Mouse (Mus musculus) thymus, adult 18-20 months (tissue): ENCODE results near the gene Aim2.

Experiments used
- DNase-seq, 2 experiments: peaks; one replicate each; pipeline ENCODE4 v3.0.0; 2022; ENCODE audit warnings: mixed read lengths in 2 of 2

Aim2 gene

DNA sequence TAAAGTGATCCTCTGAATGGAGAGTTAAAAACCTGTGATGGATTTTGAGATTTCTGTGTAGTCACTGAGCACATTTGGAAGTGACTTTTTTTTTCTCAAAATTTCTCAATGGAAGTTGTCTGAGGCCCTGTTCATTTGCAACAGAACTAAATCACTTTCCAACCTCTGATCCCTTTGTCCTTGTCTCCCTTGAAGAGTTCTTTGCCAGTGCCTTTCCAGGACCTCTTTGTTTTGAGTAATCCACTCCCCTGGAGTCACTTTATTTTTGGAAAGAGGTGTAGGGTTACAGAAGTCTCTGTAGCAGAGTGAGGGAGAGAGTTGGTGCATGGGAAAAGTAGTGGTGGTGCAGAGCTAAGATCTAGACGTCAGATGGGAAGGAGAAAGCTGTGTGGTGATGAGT is 2.2 kb upstream of the Aim2 start:
- DNase-seq, result no peak

DNA sequence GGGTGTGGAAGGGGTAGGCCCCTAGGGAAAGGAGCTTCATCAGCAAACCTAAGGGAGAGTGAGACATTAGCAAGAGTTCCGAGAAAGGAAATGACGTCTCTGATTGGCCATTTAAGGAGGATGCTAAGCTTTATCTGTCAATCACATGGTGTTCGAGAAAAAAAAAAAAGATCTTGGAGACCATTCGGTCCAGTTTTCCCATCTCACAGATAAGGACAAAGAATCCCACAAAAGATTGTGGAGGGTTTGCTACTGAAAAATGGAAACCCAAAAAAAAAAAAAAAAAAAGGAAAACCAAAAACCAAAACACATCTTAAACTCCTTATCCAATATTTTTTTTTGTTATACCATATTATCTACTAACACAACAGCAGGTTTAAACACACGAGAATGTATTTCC is 1.5 kb upstream of the Aim2 start:
- no peak for DNase-seq

- DNase-seq, result no peak
Measured at GRCm38 (mm10) chr1:173349946-173350345, 733 bp upstream of the Aim2 start.

- no peak for DNase-seq
Measured at GRCm38 (mm10) chr1:173355107-173355846, 4.6 kb downstream of the Aim2 start.

GRCm38 (mm10) chr1:173356699-173357098 is 6.0 kb downstream of the Aim2 start:
- DNase-seq, result no peak

DNA sequence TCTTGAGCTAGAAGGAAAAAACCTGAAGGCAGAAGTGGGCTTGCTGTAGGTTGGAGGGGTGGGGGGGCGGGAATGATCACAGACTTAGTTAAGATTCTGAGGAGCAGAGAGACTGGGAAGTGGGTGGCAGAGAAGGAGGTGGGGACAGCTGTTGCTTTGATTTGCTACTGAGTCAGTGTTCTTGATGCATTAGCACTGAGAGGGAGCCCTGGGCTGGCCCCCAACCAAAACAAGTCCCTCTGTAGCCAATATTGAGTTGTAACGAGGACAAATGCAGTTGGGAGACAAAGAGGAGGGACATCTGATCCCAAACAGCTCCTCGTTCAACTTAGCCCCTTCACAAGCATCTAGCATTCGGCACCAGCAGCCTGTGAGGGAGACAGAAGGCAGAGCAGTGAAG is 7.1 kb downstream of the Aim2 start:
- no peak for DNase-seq

DNA sequence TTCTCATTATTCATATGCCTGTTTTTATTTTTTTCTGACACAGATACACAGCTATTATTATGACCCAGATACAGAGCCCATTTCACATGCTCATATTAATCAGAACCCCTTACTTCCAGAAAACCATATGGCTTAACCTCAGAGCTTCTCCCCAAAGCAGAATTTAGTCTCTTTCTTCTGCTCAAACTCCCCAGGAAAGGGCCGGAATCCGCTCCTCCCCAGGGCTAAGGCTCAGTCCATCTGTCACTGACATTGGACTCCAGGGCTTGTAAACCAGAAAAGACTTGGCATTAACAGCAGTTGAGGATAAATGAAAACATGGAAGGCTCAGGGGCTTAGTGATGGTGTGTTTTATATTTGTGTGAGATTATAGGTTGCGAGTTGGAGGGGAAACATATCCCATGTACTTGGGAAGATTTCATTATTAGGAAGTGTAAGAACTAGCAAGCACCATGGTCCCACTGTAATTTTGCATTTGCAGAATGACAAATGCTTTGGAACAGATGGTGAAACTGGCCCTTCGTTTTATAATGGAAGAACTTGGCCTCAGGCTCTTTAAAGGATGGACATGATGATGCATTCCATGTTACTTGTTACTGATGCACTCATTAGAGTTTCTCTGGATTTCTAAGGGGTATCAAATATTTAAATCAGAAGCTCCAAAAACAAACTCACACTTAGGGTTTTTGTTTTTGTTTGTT is 9.1 kb downstream of the Aim2 start:
- DNase-seq, result no peak

DNA sequence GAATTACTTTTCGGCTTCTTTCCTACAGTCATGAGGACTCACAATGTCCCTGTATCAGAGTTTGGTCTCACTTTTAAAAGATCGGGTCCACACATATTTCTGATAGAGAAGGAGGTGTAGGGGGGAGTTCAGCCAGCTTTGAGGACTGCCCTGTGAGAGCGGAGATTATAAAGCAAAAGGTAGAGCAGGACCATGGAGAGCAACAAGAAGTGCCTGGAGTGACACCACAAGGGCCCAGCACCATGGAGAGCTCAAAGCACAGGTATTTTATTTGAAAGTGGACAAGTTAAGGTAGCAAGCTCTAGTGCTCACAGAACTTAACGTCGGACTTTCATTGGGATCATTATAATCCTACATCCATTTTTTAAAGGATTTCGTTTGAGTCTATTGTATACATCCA is 11.0 kb downstream of the Aim2 start:
- DNase-seq, result no peak

GRCm38 (mm10) chr1:173363436-173363835 is 12.8 kb downstream of the Aim2 start:
- no peak for DNase-seq

DNA sequence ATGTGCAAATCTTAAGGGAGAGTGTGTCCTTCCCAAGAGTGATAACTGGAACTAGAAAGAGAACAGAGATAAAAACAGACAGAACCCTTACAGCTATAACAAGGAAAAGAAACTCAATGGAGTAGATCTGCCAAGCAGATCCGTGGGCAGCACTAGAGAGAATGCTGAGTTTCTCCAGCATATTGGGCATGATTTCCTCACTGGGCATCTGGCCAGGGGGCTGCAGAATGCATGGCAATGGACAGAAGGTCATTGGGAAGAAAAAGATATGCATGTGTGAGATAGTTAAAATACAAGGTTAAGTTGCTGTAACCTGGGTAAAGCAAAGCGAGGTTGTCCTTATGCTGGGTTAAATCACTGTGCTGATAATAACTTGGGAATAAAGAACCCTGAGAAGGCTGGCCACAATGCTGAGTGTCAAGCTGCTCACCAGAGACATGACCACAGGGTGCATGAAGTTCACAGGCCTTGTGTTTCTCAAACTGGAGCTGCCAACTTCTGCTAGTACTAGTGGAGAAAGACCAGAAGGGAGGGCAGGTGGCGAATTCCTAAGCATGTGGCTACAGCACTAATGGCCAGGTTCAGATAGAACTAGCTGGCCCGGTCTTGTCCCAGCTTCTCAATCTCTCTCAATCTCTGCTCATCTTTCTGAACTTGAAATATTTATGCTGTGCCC is 13.6 kb downstream of the Aim2 start:
- no peak for DNase-seq

GRCm38 (mm10) chr1:173365970-173366409 is 15.3 kb downstream of the Aim2 start:
- no peak for DNase-seq

DNA sequence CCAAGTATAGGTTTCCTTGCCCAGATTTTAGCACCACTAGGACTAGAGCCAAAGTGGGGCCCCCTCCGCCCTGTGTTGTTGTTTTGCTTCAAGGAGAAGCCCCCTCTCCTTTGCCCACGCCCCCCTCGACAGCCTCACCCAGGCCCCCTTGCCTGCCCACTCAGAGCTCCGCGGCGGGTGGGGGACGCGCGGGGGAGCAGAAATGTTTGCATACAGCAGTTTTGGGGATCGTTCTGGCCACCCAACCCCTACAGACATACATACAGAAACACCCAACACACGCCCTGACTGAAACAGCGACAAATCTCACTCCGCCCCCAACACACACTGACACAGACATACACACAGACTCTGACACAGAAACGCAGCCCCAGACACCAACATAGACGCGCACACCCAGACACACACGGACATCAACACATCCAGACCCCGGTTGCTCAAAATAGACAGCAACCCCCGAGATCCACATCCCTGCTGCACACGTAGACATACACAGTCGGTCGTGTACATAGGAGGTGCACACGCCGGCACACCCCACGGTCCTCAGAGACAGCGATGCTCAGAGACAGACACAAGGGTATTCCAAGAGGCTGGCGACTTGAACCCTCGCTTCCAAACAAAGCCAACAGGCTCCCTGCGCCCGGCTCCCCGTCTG is 16.1 kb downstream of the Aim2 start:
- DNase-seq, result no peak

DNA sequence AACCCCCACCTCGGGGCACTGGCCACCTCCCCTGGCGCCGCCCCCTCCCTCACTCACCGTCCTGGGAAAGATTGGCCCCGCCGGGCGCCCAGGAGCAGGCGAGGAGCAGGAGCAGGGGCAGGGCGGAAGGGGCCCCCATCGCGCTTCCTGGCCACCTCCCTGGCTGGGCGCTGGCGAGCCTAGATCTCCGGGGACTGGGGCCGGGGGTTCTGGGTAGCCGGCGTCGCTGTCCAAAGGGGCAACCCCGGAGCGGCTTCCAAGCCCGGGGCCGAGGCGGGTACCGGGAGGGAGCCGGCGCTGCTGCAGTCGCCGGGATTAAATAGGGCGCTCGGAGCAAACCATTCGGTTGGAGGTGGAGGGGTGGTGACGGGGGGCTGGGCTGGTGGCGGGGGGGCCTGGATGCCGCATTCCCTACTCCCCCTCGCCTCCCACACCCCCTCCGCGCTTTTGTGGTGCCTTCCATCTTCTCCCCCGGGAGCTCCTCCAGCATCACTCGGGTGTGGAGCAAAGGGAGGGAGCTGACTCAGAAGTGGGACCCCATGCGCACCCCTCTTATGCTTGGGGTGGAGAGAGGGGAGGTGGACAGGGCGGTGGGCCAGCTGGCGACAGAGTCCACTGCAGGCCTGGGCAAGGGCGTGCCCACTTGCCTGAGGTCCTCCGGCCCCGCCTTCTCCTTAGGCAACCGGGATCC is 16.8 kb downstream of the Aim2 start, which contains the start of gene Cadm3:
Cadm3 (minus strand) TSS at position 340 of the 691 bp plus-strand sequence.
- DNase-seq, result no peak

DNA sequence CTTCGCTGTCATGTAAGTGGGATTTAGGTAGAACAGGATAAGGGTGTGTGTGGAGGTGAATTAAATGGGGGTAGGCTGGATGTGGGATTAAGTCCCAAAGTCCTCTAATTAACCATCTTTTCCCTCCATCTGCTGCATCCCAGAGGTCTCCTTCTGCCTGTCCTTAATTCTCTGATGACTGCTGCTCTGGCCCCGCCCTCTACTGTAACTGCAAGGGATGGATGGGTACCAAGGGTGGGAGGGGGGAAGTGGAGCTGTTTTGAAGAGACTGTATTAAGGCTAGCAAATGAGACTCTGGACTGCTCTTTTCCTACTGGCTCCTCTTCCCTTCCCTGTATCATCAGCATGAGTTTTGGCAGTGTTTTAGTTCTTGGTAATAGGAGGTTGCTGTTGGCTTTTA is 18.9 kb downstream of the Aim2 start:
- no peak for DNase-seq

- DNase-seq, result no peak
Measured at GRCm38 (mm10) chr1:173370456-173370855, 19.8 kb downstream of the Aim2 start.

GRCm38 (mm10) chr1:173371586-173371985 is 20.9 kb downstream of the Aim2 start:
- DNase-seq, result no peak

DNA sequence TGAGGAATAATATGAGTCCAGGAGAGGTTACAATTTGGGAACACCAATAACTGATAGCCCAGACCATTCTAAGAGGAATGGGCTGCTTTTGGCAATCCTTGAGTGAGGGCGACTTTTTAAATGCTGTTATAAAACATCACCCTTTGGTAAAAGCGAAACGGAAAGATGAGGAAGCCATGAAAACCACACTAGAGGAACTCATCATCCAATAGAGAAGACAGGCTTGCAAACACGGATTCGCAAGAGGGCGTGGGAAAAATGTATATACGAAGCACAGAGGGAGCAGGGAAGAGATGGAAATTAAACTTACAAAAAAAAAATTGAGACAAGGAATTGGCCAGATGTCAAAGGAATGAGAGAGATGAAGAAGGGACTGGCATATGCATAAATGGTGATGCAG is 23.3 kb downstream of the Aim2 start:
- DNase-seq, result no peak

DNA sequence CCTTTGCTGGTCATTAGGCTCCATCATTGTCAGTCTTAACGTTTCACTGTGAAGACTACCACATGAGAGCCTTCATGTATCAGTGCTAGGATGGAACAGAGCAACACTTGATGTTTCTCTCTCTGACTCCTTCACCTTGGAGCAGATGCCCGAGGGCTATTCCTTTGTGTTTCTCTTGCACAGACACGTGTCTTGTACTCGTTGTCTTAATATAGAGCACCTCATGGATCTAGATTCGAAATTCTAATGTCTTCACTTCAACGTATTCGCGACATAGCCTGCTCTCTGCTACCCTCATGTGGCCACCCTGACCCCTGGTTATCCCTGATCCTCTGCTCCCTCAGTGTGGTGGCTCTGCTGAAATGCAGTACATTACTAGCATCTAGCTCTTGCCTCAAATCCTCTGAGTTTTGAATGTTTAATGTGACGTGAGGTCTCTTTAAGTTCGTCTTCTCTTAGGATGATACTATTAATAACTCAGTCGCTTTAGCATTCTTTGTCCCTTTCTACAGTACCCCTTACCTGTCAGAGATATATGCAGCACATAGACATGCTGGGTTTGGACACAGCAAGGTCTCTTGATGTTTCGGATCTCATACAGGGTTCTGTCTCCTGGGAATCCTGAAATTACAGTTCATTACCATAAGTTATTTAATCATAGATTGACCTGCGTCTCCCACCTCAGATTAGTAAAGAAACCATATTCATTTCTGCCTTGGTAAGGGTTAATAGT is 26.9 kb downstream of the Aim2 start:
- no peak for DNase-seq

DNA sequence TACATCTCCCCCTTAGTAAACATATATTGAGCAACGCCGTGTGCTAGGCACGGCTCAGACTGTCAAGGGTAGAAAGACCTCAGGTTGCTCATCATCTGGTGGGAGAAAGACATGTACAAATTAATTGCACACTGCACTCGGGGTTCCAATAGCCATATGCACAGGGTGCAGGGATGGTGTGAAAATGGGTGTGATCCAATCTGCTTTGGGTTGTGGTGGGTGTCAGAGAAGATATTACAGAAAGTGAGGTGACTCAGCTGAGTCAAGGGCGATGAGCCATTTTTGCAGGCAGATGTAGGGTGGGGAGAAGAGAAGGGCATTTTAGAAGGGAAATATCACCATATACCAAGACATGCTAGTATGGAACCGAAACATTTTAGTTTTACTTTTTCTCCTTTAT is 30.8 kb downstream of the Aim2 start:
- DNase-seq, result no peak

DNA sequence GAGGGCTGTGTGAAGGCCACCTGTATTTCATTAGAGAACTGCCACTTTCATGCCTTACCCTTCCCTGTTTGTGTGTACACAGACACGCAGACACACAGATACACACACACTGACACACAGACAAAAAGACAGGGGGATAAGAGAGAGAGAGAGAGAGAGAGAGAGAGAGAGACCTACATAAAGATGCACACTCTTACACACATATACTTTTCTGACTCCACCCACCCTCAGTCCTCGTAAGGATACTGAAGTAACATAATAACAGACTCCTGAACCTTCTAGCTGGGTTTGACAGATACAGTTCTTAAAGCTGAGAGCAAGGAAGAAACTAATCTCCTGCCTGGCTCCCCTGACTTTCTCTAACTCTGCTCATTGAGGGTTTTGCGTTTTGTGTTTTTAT is 38.8 kb downstream of the Aim2 start:
- DNase-seq, result no peak

GRCm38 (mm10) chr1:173389901-173390401 is 39.3 kb downstream of the Aim2 start:
- no peak for DNase-seq

- no peak for DNase-seq
Measured at GRCm38 (mm10) chr1:173391754-173392153, 41.1 kb downstream of the Aim2 start.
